Mouse (Mus musculus) CH12.LX (cell line): ENCODE results near the gene Pmepa1. TPM values are rescaled to one million over a fixed set of nuclear protein-coding genes. Genes with fewer than 3 reads are reported as not detected.

Experiments
- DNase-seq: peaks from one replicate; pipeline ENCODE4 v3.0.0-alpha.2; 2013; ENCODE audit errors: extremely low read depth
- H3K27ac ChIP-seq: 2 replicates; pipeline ENCODE4 v1.5.1; 2012; ENCODE audit warnings: low read depth, mild to moderate bottlenecking, control low read depth, moderate library complexity; ENCODE audit not compliant: insufficient read depth
- H3K27me3 ChIP-seq: replicated peaks from 2 replicates; pipeline ENCODE3; 2012; ENCODE audit warnings: inconsistent platforms
- H3K36me3 ChIP-seq, 2 experiments: replicated peaks in 1 of 2; 2 replicates each; pipeline versions ENCODE3 to v1.6.1; 2012; ENCODE audit warnings: inconsistent platforms in 1 of 2, low read length in 1 of 2, mild to moderate bottlenecking in 1 of 2, mixed read lengths in 1 of 2, moderate library complexity in 1 of 2; ENCODE audit not compliant: control insufficient read depth in 1 of 2, insufficient read depth in 1 of 2
- H3K4me1 ChIP-seq, 2 experiments: 2 replicates each; pipeline ENCODE4 v1.6.1; 2012; ENCODE audit warnings: inconsistent platforms in 1 of 2, moderate library complexity in 1 of 2; ENCODE audit not compliant: insufficient read depth in 2 of 2, control insufficient read depth in 1 of 2
- H3K4me2 ChIP-seq: 2 replicates; pipeline ENCODE4 v1.6.1; 2012; ENCODE audit warnings: low read depth, mild to moderate bottlenecking, control low read depth; ENCODE audit not compliant: poor library complexity, insufficient read depth, severe bottlenecking
- H3K4me3 ChIP-seq, 3 experiments: fragments of 150-350 bp in 1 of 3; sonication (generic) in 1 of 3; replicated peaks in 1 of 3; 2 replicates each; pipeline versions ENCODE3 to v1.5.1; 2011 to 2012; ENCODE audit warnings: low read depth in 2 of 3, low read length in 2 of 3, mild to moderate bottlenecking in 2 of 3, moderate library complexity in 2 of 3, control low read depth in 1 of 3, improper control_type of control experiment in 1 of 3, inconsistent platforms in 1 of 3, mixed read lengths in 1 of 3; ENCODE audit not compliant: poor library complexity in 1 of 3
- H3K79me2 ChIP-seq: replicated peaks from 2 replicates; pipeline ENCODE4 v1.6.1; 2012; ENCODE audit warnings: mild to moderate bottlenecking, moderate library complexity; ENCODE audit not compliant: control insufficient read depth, poor library complexity, insufficient read depth, severe bottlenecking; ENCODE audit errors: extremely low read depth
- H3K9ac ChIP-seq: 2 replicates; pipeline ENCODE4 v1.6.1; 2012; ENCODE audit warnings: low read depth, mild to moderate bottlenecking, control low read depth, moderate library complexity; ENCODE audit not compliant: insufficient read depth
- H3K9me3 ChIP-seq: replicated peaks from 2 replicates; pipeline ENCODE3; 2012; ENCODE audit warnings: low read length, inconsistent platforms, mixed read lengths
- BHLHE40 ChIP-seq: IDR thresholded peaks from 2 replicates; pipeline ENCODE4 v1.6.1; 2011; ENCODE audit warnings: mild to moderate bottlenecking, low read depth, low read length, improper control_type of control experiment
- CTCF ChIP-seq, 2 experiments: IDR thresholded peaks in 1 of 2; conservative IDR thresholded peaks in 1 of 2; 2 replicates each; pipeline ENCODE4 v1.5.1; 2011 to 2012; ENCODE audit warnings: low read depth in 2 of 2, low read length in 2 of 2, improper control_type of control experiment in 1 of 2, inconsistent platforms in 1 of 2, mild to moderate bottlenecking in 1 of 2, moderate library complexity in 1 of 2
- E2F4 ChIP-seq: IDR thresholded peaks from 2 replicates; pipeline ENCODE4 v1.6.1; 2011; ENCODE audit warnings: low read depth, low read length, improper control_type of control experiment; ENCODE audit not compliant: insufficient replicate concordance
- ELF1 ChIP-seq: IDR thresholded peaks from 2 replicates; pipeline ENCODE4 v1.6.1; 2014; ENCODE audit warnings: low read depth, mild to moderate bottlenecking, inconsistent platforms, low read length, improper control_type of control experiment
- EP300 ChIP-seq: IDR thresholded peaks from 2 replicates; pipeline ENCODE4 v1.6.1; 2011; ENCODE audit warnings: low read length, improper control_type of control experiment
- ETS1 ChIP-seq: conservative IDR thresholded peaks from 2 replicates; pipeline ENCODE4 v1.6.1; 2012; ENCODE audit warnings: low read depth, mild to moderate bottlenecking, inconsistent platforms, low read length, improper control_type of control experiment, moderate library complexity
- HCFC1 ChIP-seq: IDR thresholded peaks from 2 replicates; pipeline ENCODE4 v1.6.1; 2012; ENCODE audit warnings: low read depth, mild to moderate bottlenecking, inconsistent platforms, low read length, improper control_type of control experiment
- IRF4 ChIP-seq: IDR thresholded peaks from 2 replicates; pipeline ENCODE4 v1.6.1; 2014; ENCODE audit warnings: low read depth, mild to moderate bottlenecking, inconsistent platforms, low read length, improper control_type of control experiment
- JUN ChIP-seq: IDR thresholded peaks from 2 replicates; pipeline ENCODE4 v1.6.1; 2011; ENCODE audit warnings: low read depth, mild to moderate bottlenecking, low read length, improper control_type of control experiment, moderate library complexity; ENCODE audit not compliant: insufficient read depth
- JUND ChIP-seq: conservative IDR thresholded peaks from 2 replicates; pipeline ENCODE4 v1.6.1; 2011; ENCODE audit warnings: low read depth, low read length, improper control_type of control experiment
- KAT2A ChIP-seq: IDR thresholded peaks from 2 replicates; pipeline ENCODE4 v1.6.1; 2012; ENCODE audit warnings: low read length, improper control_type of control experiment, inconsistent platforms; ENCODE audit not compliant: insufficient replicate concordance
- MAFK ChIP-seq: IDR thresholded peaks from 2 replicates; pipeline ENCODE4 v1.6.1; 2011; ENCODE audit warnings: low read length, improper control_type of control experiment; ENCODE audit not compliant: insufficient replicate concordance
- MYC ChIP-seq: IDR thresholded peaks from 2 replicates; pipeline ENCODE4 v1.6.1; 2011; ENCODE audit warnings: low read depth, mild to moderate bottlenecking, improper control_type of control experiment, low read length
- NRF1 ChIP-seq: IDR thresholded peaks from 2 replicates; pipeline ENCODE4 v1.6.1; 2014; ENCODE audit warnings: low read depth, mild to moderate bottlenecking, inconsistent platforms, low read length, improper control_type of control experiment, moderate library complexity
- POLR2A ChIP-seq: IDR thresholded peaks from 2 replicates; pipeline ENCODE4 v1.6.1; 2011; ENCODE audit warnings: low read depth, mild to moderate bottlenecking, improper control_type of control experiment, low read length
- POLR2AphosphoS2 ChIP-seq: IDR thresholded peaks from 2 replicates; pipeline ENCODE4 v1.6.1; 2011; ENCODE audit warnings: low read depth, low read length, improper control_type of control experiment
- SIN3A ChIP-seq: IDR thresholded peaks from 2 replicates; pipeline ENCODE4 v1.6.1; 2012; ENCODE audit warnings: low read length, improper control_type of control experiment, inconsistent platforms
- SMC3 ChIP-seq: IDR thresholded peaks from 2 replicates; pipeline ENCODE4 v1.6.1; 2011; ENCODE audit warnings: low read depth, low read length, improper control_type of control experiment
- TBP ChIP-seq: conservative IDR thresholded peaks from 2 replicates; pipeline ENCODE4 v1.6.1; 2011; ENCODE audit warnings: low read depth, low read length, improper control_type of control experiment
- TCF12 ChIP-seq: IDR thresholded peaks from 2 replicates; pipeline ENCODE4 v1.6.1; 2014; ENCODE audit warnings: low read depth, mild to moderate bottlenecking, inconsistent platforms, low read length, improper control_type of control experiment
- USF1 ChIP-seq: IDR thresholded peaks from 2 replicates; pipeline ENCODE4 v1.6.1; 2014; ENCODE audit warnings: low read depth, mild to moderate bottlenecking, inconsistent platforms, low read length, improper control_type of control experiment
- ZKSCAN1 ChIP-seq: IDR thresholded peaks from 2 replicates; pipeline ENCODE4 v1.6.1; 2012; ENCODE audit warnings: low read depth, inconsistent platforms, low read length, improper control_type of control experiment, borderline replicate concordance
- ZMIZ1 ChIP-seq: IDR thresholded peaks from 2 replicates; pipeline ENCODE4 v1.6.1; 2012; ENCODE audit warnings: low read depth, mild to moderate bottlenecking, inconsistent platforms, low read length, improper control_type of control experiment
- dilution Hi-C: fragments of 300-500 bp; cut with MboI; formaldehyde crosslinking; loops from 2 replicates; pipeline ENCODE4 v1.14.3; 2020; ENCODE audit warnings: low sequenced_read_pairs; ENCODE audit not compliant: extremely low pct_unique_long_range_greater_than_20kb, extremely low pct_ligation_motif_present
- in situ Hi-C: fragments of 300-500 bp; cut with MboI; formaldehyde crosslinking; loops from 3 replicates; pipeline ENCODE4 v1.14.3; 2019; ENCODE audit warnings: low sequenced_read_pairs, low pct_ligation_motif_present, low pct_unique_long_range_greater_than_20kb, mixed read lengths
- polyA plus RNA-seq: library from polyadenylated mRNA; unstranded; fragments of >175 nt; gene quantifications from 2 replicates; pipeline ENCODE4 v1.2.1, GENCODE M21; 2012; ENCODE audit warnings: low read depth; ENCODE audit not compliant: insufficient read length
- total RNA-seq, 2 experiments: library from RNA; depleted of rRNA; stranded (reverse); fragments of 300-350 nt in 1 of 2; fragments of >200 nt in 1 of 2; gene quantifications; 2 replicates each; pipeline ENCODE4 v1.2.3; 2012 to 2014

Pmepa1 gene
- total and polyA plus RNA-seq, 3 experiments, result 1.6 to 11.8 (median 9.9) TPM

GRCm38 (mm10) chr2:173270601-173271248 lies 5.6 kb downstream of the Pmepa1 start:
- Histone ChIP-seq H3K4me2 (no peak overlapping the region), H3K27ac (no peak overlapping the region), H3K79me2 (peaks cover 72% of the 10 kb centered on the region), H3K4me1 (peaks cover 36 to 88% of the 10 kb centered on the region in 2 experiments), H3K4me3 (no peak overlapping the region), H3K9me3 (no peaks in the 10 kb centered on the region), H3K36me3 (peaks cover 0 to 19% of the 10 kb centered on the region in 2 experiments), H3K9ac (no peak overlapping the region), H3K27me3 (no peaks in the 10 kb centered on the region)
- in situ Hi-C loops (loop anchor here (10.0 kb wide), 1 partner anchor 184 kb away; no protein-coding TSS in a partner anchor), dilution Hi-C loops (no loop called here)
- no peak for DNase-seq
- TF ChIP-seq USF1 (peak; percentile 5; the same call in 1 of the 2 replicates), NRF1 (no peak)

GRCm38 (mm10) chr2:173270196-173270595 lies 6.1 kb downstream of the Pmepa1 start:
- no peak for DNase-seq
- H3K27ac ChIP-seq, result no peak overlapping the region
- H3K79me2 ChIP-seq, result peaks cover 71% of the 10 kb centered on the region
- in situ Hi-C loops (loop anchor here (10.0 kb wide), 1 partner anchor 185 kb away; no protein-coding TSS in a partner anchor), dilution Hi-C loops (no loop called here)
- no peaks in the 10 kb centered on the region for H3K9me3 ChIP-seq
- no peaks in the 10 kb centered on the region for H3K27me3 ChIP-seq
- no peak overlapping the region for H3K9ac ChIP-seq
- peaks cover 41 to 93% of the 10 kb centered on the region in 2 experiments for H3K4me1 ChIP-seq
- H3K36me3 ChIP-seq, result peaks cover 0 to 19% of the 10 kb centered on the region in 2 experiments
- H3K4me2 ChIP-seq, result no peak overlapping the region
- TF ChIP-seq TBP (no peak), ELF1 (no peak), CTCF (conservative IDR thresholded peaks at IDR 0.05 in 1 of 2, IDR thresholded peaks at IDR 0.05 in 1 of 2; ENCODE audit: low read depth in 2 of 2, low read length in 2 of 2) (no peak), MAFK (no peak), IRF4 (no peak), NRF1 (no peak), KAT2A (no peak), EP300 (no peak), SIN3A (no peak), MYC (no peak), ZMIZ1 (no peak)
- no peak overlapping the region for H3K4me3 ChIP-seq

GRCm38 (mm10) chr2:173267562-173267961 lies 8.8 kb downstream of the Pmepa1 start:
- peaks cover 0 to 19% of the 10 kb centered on the region in 2 experiments for H3K36me3 ChIP-seq
- no peaks in the 10 kb centered on the region for H3K27me3 ChIP-seq
- H3K9ac ChIP-seq, result no peak overlapping the region
- DNase-seq, result no peak
- no peak for TF ChIP-seq TCF12
- TF ChIP-seq SMC3, result no peak
- TF ChIP-seq ELF1, result no peak
- no peak for TF ChIP-seq POLR2A
- no peak for TF ChIP-seq HCFC1
- TF ChIP-seq MYC, result no peak
- TF ChIP-seq E2F4, result no peak
- no peak for TF ChIP-seq ZKSCAN1
- TF ChIP-seq JUND, result no peak
- no peak for TF ChIP-seq KAT2A
- TF ChIP-seq NRF1, result no peak
- TF ChIP-seq BHLHE40, result no peak
- no peak for TF ChIP-seq TBP
- TF ChIP-seq JUN, result no peak
- no peak for TF ChIP-seq SIN3A
- TF ChIP-seq ETS1, result no peak
- TF ChIP-seq IRF4, result no peak
- TF ChIP-seq POLR2AphosphoS2, result no peak
- TF ChIP-seq, all 38 proteins: peak for 0
- no peak overlapping the region for H3K4me2 ChIP-seq
- no peak overlapping the region for H3K27ac ChIP-seq
- in situ Hi-C loops, result loop anchor here (5.0 kb wide), 1 partner anchor 35 kb away; no protein-coding TSS in a partner anchor
- dilution Hi-C loops, result no loop called here
- no peaks in the 10 kb centered on the region for H3K9me3 ChIP-seq
- H3K4me1 ChIP-seq, result peaks cover 60 to 99% of the 10 kb centered on the region in 2 experiments
- H3K79me2 ChIP-seq, result peaks cover 72% of the 10 kb centered on the region
- no peak overlapping the region for H3K4me3 ChIP-seq
